Mouse (Mus musculus) forebrain, embryonic 15.5 days (tissue): ENCODE results near the gene Sec63. TPM values are rescaled to one million over a fixed set of nuclear protein-coding genes. Genes with fewer than 3 reads are reported as not detected.

Experiments
- ATAC-seq: fragments of 200-750 bp; cut with Nextera tagmentation; replicated peaks from 2 replicates; pipeline ENCODE4 v1.8.0; 2017; ENCODE audit warnings: mild to moderate bottlenecking, moderate TSS enrichment, moderate library complexity
- H3K27ac ChIP-seq: fragments of 300-500 bp; sonication (generic); replicated peaks from 2 replicates; pipeline ENCODE4 v1.5.1; 2015; ENCODE audit warnings: mild to moderate bottlenecking, inconsistent platforms
- H3K27me3 ChIP-seq: fragments of 300-500 bp; sonication (generic); 2 replicates; pipeline ENCODE4 v1.6.1; 2015; ENCODE audit warnings: inconsistent platforms
- H3K36me3 ChIP-seq: fragments of 300-500 bp; sonication (generic); 2 replicates; pipeline ENCODE4 v1.6.1; 2015; ENCODE audit warnings: mild to moderate bottlenecking, inconsistent platforms
- H3K4me1 ChIP-seq: fragments of 300-500 bp; sonication (generic); 2 replicates; pipeline ENCODE4 v1.6.1; 2015; ENCODE audit warnings: inconsistent platforms
- H3K4me2 ChIP-seq: fragments of 300-500 bp; sonication (generic); replicated peaks from 2 replicates; pipeline ENCODE4 v1.6.1; 2015; ENCODE audit warnings: mild to moderate bottlenecking, inconsistent platforms
- H3K4me3 ChIP-seq: fragments of 300-500 bp; sonication (generic); 2 replicates; pipeline ENCODE4 v1.5.1; 2015; ENCODE audit warnings: mild to moderate bottlenecking, inconsistent platforms
- H3K9ac ChIP-seq: fragments of 300-500 bp; sonication (generic); replicated peaks from 2 replicates; pipeline ENCODE4 v1.6.1; 2015; ENCODE audit warnings: mild to moderate bottlenecking, inconsistent platforms
- H3K9me3 ChIP-seq: fragments of 300-500 bp; sonication (generic); 2 replicates; pipeline ENCODE4 v1.6.1; 2016; ENCODE audit warnings: inconsistent platforms
- WGBS: fragments of 180-500 bp; shearing (Covaris S2); methylation state at CpG from one replicate; pipeline ENCODE4 v1.1.7; 2015; ENCODE audit warnings: mixed read lengths; 5-methylcytosine and 5-hydroxymethylcytosine counted together
- polyA plus RNA-seq: library from polyadenylated mRNA; unstranded; fragments of >200 nt; fragmentation: Nextera tagmentation; extraction: Ambion mirVana; gene quantifications from 2 replicates; pipeline ENCODE4 v1.2.1, GENCODE M21; 2015

Gene Sec63
- polyA plus RNA-seq, 1 experiment from 2014 or later: 28.8 TPM

GRCm38 (mm10) chr10:42856574-42856973 is 95.3 kb downstream of the Sec63 start:
- H3K9ac ChIP-seq: no peak overlapping the region
- H3K9me3 ChIP-seq: no peaks in the 10 kb centered on the region
- H3K27me3 ChIP-seq: peaks cover 3% of the 10 kb centered on the region; the same call in 1 of the 2 replicates
- H3K36me3 ChIP-seq: no peaks in the 10 kb centered on the region
- H3K4me1 ChIP-seq: peaks cover 28% of the 10 kb centered on the region
- ATAC-seq: no peak
- no peak overlapping the region for H3K4me3 ChIP-seq
- 96% methylated on average over 9 of the region's 9 CpGs for whole genome bisulfite sequencing
- H3K27ac ChIP-seq: no peak overlapping the region
- H3K4me2 ChIP-seq: no peak overlapping the region

GRCm38 (mm10) chr10:42857021-42857420 is 95.7 kb downstream of the Sec63 start:
- Histone ChIP-seq H3K4me2 (no peak overlapping the region), H3K9ac (no peak overlapping the region), H3K36me3 (no peaks in the 10 kb centered on the region), H3K4me1 (peaks cover 30% of the 10 kb centered on the region), H3K9me3 (no peaks in the 10 kb centered on the region), H3K4me3 (no peak overlapping the region), H3K27me3 (peaks cover 8% of the 10 kb centered on the region; the same call in 1 of the 2 replicates), H3K27ac (no peak overlapping the region)
- 96% methylated on average over 2 of the region's 2 CpGs for WGBS
- no peak for ATAC-seq

- Histone ChIP-seq H3K4me3 (no peak overlapping the region), H3K36me3 (no peaks in the 10 kb centered on the region), H3K27ac (peak overlapping the region; percentile 86), H3K27me3 (peaks cover 8% of the 10 kb centered on the region; the same call in 1 of the 2 replicates), H3K4me2 (peak overlapping the region; percentile 56), H3K4me1 (peaks cover 55% of the 10 kb centered on the region), H3K9me3 (no peaks in the 10 kb centered on the region), H3K9ac (peak overlapping the region; percentile 53)
- 51% methylated on average over 2 of the region's 2 CpGs for WGBS
- peak; percentile 12; the same call in 1 of the 2 replicates for ATAC-seq
Measured at GRCm38 (mm10) chr10:42859781-42860158, 98.5 kb downstream of the Sec63 start.

- no peaks in the 10 kb centered on the region for H3K9me3 ChIP-seq
- H3K27me3 ChIP-seq: peaks cover 8% of the 10 kb centered on the region; the same call in 1 of the 2 replicates
- H3K9ac ChIP-seq: peak within 1 kb of the TSS; percentile 53
- 14% methylated on average over 17 of the region's 17 CpGs for WGBS
- no peaks in the 10 kb centered on the region for H3K36me3 ChIP-seq
- ATAC-seq: peak; percentile 78
- peak within 1 kb of the TSS; percentile 42 for H3K4me3 ChIP-seq
- H3K27ac ChIP-seq: peak within 1 kb of the TSS; percentile 86
- H3K4me1 ChIP-seq: peaks cover 54% of the 10 kb centered on the region
- peak within 1 kb of the TSS; percentile 56 for H3K4me2 ChIP-seq
Measured at GRCm38 (mm10) chr10:42860159-42860911, 99.0 kb downstream of the Sec63 start, which contains the start of gene Scml4. TSS of gene Scml4 (plus strand) at chr10:42860370.

- Histone ChIP-seq H3K4me2 (peak overlapping the region; percentile 24; the same call in 1 of the 2 replicates), H3K9ac (no peak overlapping the region), H3K27me3 (peaks cover 8% of the 10 kb centered on the region; the same call in 1 of the 2 replicates), H3K4me3 (no peak overlapping the region), H3K36me3 (no peaks in the 10 kb centered on the region), H3K27ac (no peak overlapping the region), H3K4me1 (peaks cover 53% of the 10 kb centered on the region), H3K9me3 (no peaks in the 10 kb centered on the region)
- ATAC-seq: no peak
- WGBS: 86% methylated on average over 7 of the region's 7 CpGs
Measured at GRCm38 (mm10) chr10:42861446-42861845, 100.2 kb downstream of the Sec63 start.

- Histone ChIP-seq H3K9me3 (no peaks in the 10 kb centered on the region), H3K27ac (0 out of 2 replicates have a peak overlapping the region, but pooled peaks have one; percentile 12), H3K4me2 (peak overlapping the region; percentile 24), H3K9ac (no peak overlapping the region), H3K27me3 (peaks cover 8% of the 10 kb centered on the region; the same call in 1 of the 2 replicates), H3K36me3 (no peaks in the 10 kb centered on the region), H3K4me1 (peaks cover 53% of the 10 kb centered on the region), H3K4me3 (peak overlapping the region; percentile 15)
- WGBS: 56% methylated on average over 13 of the region's 13 CpGs
- ATAC-seq: no peak
Measured at GRCm38 (mm10) chr10:42862102-42862740, 100.9 kb downstream of the Sec63 start.

GRCm38 (mm10) chr10:42862806-42863205 is 101.5 kb downstream of the Sec63 start:
- 0 out of 2 replicates have a peak overlapping the region, but pooled peaks have one; percentile 2 for H3K4me3 ChIP-seq
- no peak for ATAC-seq
- no peaks in the 10 kb centered on the region for H3K36me3 ChIP-seq
- no peak overlapping the region for H3K9ac ChIP-seq
- peak overlapping the region; percentile 53 for H3K4me2 ChIP-seq
- H3K27me3 ChIP-seq: peaks cover 8% of the 10 kb centered on the region; the same call in 1 of the 2 replicates
- H3K9me3 ChIP-seq: no peaks in the 10 kb centered on the region
- H3K4me1 ChIP-seq: peaks cover 53% of the 10 kb centered on the region
- 73% methylated on average over 4 of the region's 4 CpGs for WGBS
- no peak overlapping the region for H3K27ac ChIP-seq

GRCm38 (mm10) chr10:42863621-42864391 is 102.5 kb downstream of the Sec63 start:
- H3K4me3 ChIP-seq: peak overlapping the region; percentile 31
- H3K4me2 ChIP-seq: peak overlapping the region; percentile 53
- peak; percentile 41 for ATAC-seq
- H3K9me3 ChIP-seq: no peaks in the 10 kb centered on the region
- 27% methylated on average over 31 of the region's 31 CpGs for WGBS
- H3K27me3 ChIP-seq: peaks cover 8% of the 10 kb centered on the region; the same call in 1 of the 2 replicates
- no peaks in the 10 kb centered on the region for H3K36me3 ChIP-seq
- H3K4me1 ChIP-seq: peaks cover 53% of the 10 kb centered on the region
- H3K27ac ChIP-seq: peak overlapping the region; percentile 53
- H3K9ac ChIP-seq: peak overlapping the region; percentile 14; the same call in 1 of the 2 replicates

- Histone ChIP-seq H3K4me3 (no peak overlapping the region), H3K4me2 (peak overlapping the region; percentile 53), H3K9ac (no peak overlapping the region), H3K27me3 (peaks cover 8% of the 10 kb centered on the region; the same call in 1 of the 2 replicates), H3K9me3 (no peaks in the 10 kb centered on the region), H3K36me3 (no peaks in the 10 kb centered on the region), H3K4me1 (peaks cover 48% of the 10 kb centered on the region), H3K27ac (peak overlapping the region; percentile 53; the same call in 1 of the 2 replicates)
- ATAC-seq: no peak
- 33% methylated on average over 5 of the region's 5 CpGs for WGBS
Measured at GRCm38 (mm10) chr10:42864696-42865095, 103.4 kb downstream of the Sec63 start.

GRCm38 (mm10) chr10:42868416-42868815 is 107.1 kb downstream of the Sec63 start:
- no peak for ATAC-seq
- H3K4me1 ChIP-seq: peaks cover 36% of the 10 kb centered on the region
- no peaks in the 10 kb centered on the region for H3K36me3 ChIP-seq
- no peaks in the 10 kb centered on the region for H3K9me3 ChIP-seq
- no peak overlapping the region for H3K4me3 ChIP-seq
- 92% methylated on average over 9 of the region's 9 CpGs for WGBS
- H3K27me3 ChIP-seq: no peaks in the 10 kb centered on the region
- H3K9ac ChIP-seq: no peak overlapping the region
- no peak overlapping the region for H3K27ac ChIP-seq
- no peak overlapping the region for H3K4me2 ChIP-seq

- no peak for ATAC-seq
Measured at GRCm38 (mm10) chr10:42869467-42869866, 108.2 kb downstream of the Sec63 start.

More at GRCm38 (mm10) chr10:42869467-42869866, 108.2 kb downstream of the Sec63 start:
- H3K9ac ChIP-seq: no peak overlapping the region
- H3K9me3 ChIP-seq: no peaks in the 10 kb centered on the region
- H3K27ac ChIP-seq: no peak overlapping the region
- no peak overlapping the region for H3K4me2 ChIP-seq
- H3K27me3 ChIP-seq: no peaks in the 10 kb centered on the region
- H3K4me3 ChIP-seq: no peak overlapping the region
- H3K36me3 ChIP-seq: no peaks in the 10 kb centered on the region
- H3K4me1 ChIP-seq: peaks cover 27% of the 10 kb centered on the region
- WGBS: 81% methylated on average over 6 of the region's 6 CpGs
